Mouse (Mus musculus): Measurements from ENCODE around the gene Tmem199. TPM values are rescaled to one million over a fixed set of nuclear protein-coding genes. Genes with fewer than 3 reads are reported as not detected.
A peak's percentile ranks its signal among the peaks of the same experiment; 100 is the strongest.

Gene Tmem199
- polyA plus RNA-seq (2015; fragmentation: Nextera tagmentation; extraction: Ambion mirVana), result 38.9 and 43.1 TPM in 2 replicates

DNA sequence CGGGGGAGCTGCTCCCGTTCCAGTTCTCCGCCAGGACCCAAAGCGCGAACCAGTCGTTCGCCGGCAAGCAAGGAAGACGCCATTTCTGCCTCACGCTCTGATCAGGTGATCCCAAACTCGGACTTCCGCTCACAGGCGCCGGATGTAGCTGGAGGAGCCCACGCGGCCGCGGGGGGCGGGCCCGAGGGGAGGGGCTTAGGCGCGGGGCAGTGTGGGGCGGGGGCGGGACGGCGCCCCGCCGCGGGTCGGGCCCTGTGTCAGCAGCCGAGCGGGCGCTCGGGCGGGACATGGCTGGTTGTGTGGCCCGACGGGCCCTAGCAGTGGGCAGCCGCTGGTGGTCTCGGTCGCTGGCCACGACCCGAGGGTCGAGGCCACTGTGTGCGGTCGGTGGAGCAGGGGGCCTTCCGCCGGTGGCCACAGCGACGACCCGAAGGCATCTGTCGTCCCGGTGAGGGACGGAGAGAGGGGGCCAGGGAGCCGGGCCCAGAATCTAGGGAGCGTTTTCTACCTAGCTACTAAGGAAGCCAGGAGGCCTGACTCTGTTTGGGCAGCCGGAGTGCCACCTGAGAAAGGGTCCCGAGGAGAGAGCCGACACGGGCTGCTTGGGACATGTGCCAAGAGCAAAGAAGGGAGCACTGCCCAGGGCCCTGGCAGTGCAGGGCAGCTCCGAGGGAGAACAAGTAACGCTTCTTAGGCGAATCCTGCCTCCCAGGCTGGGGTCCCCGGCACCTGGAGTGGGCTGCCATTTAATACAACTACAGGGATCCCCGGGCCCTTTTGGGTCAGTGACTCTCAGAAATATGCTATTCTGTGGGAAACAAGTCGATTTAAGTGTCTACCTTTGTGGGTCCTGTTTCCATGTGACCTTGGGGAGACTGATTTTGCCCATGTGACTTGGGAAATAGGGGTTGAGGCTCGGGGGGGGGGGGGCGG lies at the start of gene Tmem199, which contains the start of gene Poldip2:
Gene Tmem199 (minus strand): TSS at position 148 of the 933 bp plus-strand sequence.
Gene Poldip2 (plus strand): TSS at position 169 of the 933 bp plus-strand sequence.
- peak within 1 kb of the TSS; percentile 98 for H3K9ac ChIP-seq (ENCODE audit: low read length)
- under 1% methylated on average over 67 of the region's 67 CpGs for WGBS
- H3K4me2 ChIP-seq (ENCODE audit: low read depth, low read length), result peak within 1 kb of the TSS; percentile 93
- H3K4me3 ChIP-seq (replicated peaks; ENCODE audit: low read length), result peak within 1 kb of the TSS; percentile 93
- H3K27me3 ChIP-seq (ENCODE audit: control insufficient read depth, insufficient read depth, low read length), result no peaks in the 10 kb centered on the region
- peaks cover 13% of the 10 kb centered on the region for H3K4me1 ChIP-seq (ENCODE audit: control insufficient read depth, insufficient read depth, low read length)
- no peaks in the 10 kb centered on the region for H3K9me3 ChIP-seq (replicated peaks; ENCODE audit: control insufficient read depth, low read length)
- H3K36me3 ChIP-seq (ENCODE audit: control insufficient read depth, insufficient read depth, low read length), result peaks cover 19% of the 10 kb centered on the region
- peak; percentile 99 for ATAC-seq (ENCODE audit: insufficient read depth, low FRiP score)
- peak within 1 kb of the TSS; percentile 75 for H3K27ac ChIP-seq (ENCODE audit: low read length)

- Histone ChIP-seq H3K4me1 (ENCODE audit: control insufficient read depth, insufficient read depth, low read length) (0 out of 2 replicates have a peak, but pooled peaks cover 4% of the 10 kb centered on the region), H3K36me3 (ENCODE audit: control insufficient read depth, insufficient read depth, low read length) (no peaks in the 10 kb centered on the region), H3K27me3 (ENCODE audit: control insufficient read depth, insufficient read depth, low read length) (no peaks in the 10 kb centered on the region), H3K4me2 (ENCODE audit: low read depth, low read length) (no peak overlapping the region), H3K9ac (ENCODE audit: low read length) (no peak overlapping the region), H3K9me3 (replicated peaks; ENCODE audit: control insufficient read depth, low read length) (no peaks in the 10 kb centered on the region), H3K27ac (ENCODE audit: low read length) (no peak overlapping the region), H3K4me3 (replicated peaks; ENCODE audit: low read length) (no peak overlapping the region)
- 12% methylated on average over 4 of the region's 4 CpGs for WGBS
- ATAC-seq (ENCODE audit: insufficient read depth, low FRiP score), result peak; percentile 52; the same call in 1 of the 2 replicates
These were observed 48.5 kb upstream of the Tmem199 start for GRCm38 (mm10) chr11:78560447-78560846.

GRCm38 (mm10) chr11:78557241-78557640 lies 45.3 kb upstream of the Tmem199 start:
- Histone ChIP-seq H3K27me3 (ENCODE audit: control insufficient read depth, insufficient read depth, low read length) (no peaks in the 10 kb centered on the region), H3K4me3 (replicated peaks; ENCODE audit: low read length) (no peak overlapping the region), H3K9ac (ENCODE audit: low read length) (no peak overlapping the region), H3K4me1 (ENCODE audit: control insufficient read depth, insufficient read depth, low read length) (0 out of 2 replicates have a peak, but pooled peaks cover 4% of the 10 kb centered on the region), H3K4me2 (ENCODE audit: low read depth, low read length) (no peak overlapping the region), H3K9me3 (replicated peaks; ENCODE audit: control insufficient read depth, low read length) (peaks cover 7% of the 10 kb centered on the region; the same call in 1 of the 2 replicates), H3K36me3 (ENCODE audit: control insufficient read depth, insufficient read depth, low read length) (no peaks in the 10 kb centered on the region), H3K27ac (ENCODE audit: low read length) (no peak overlapping the region)
- 55% methylated on average over 8 of the region's 8 CpGs for WGBS
- no peak for ATAC-seq (ENCODE audit: insufficient read depth, low FRiP score)

- Histone ChIP-seq H3K4me1 (ENCODE audit: control insufficient read depth, insufficient read depth, low read length) (peaks cover 7% of the 10 kb centered on the region), H3K36me3 (ENCODE audit: control insufficient read depth, insufficient read depth, low read length) (no peaks in the 10 kb centered on the region), H3K4me3 (replicated peaks; ENCODE audit: low read length) (no peak overlapping the region), H3K9ac (ENCODE audit: low read length) (no peak overlapping the region), H3K27ac (ENCODE audit: low read length) (peak overlapping the region; percentile 43), H3K4me2 (ENCODE audit: low read depth, low read length) (no peak overlapping the region), H3K9me3 (replicated peaks; ENCODE audit: control insufficient read depth, low read length) (peaks cover 7% of the 10 kb centered on the region; the same call in 1 of the 2 replicates), H3K27me3 (ENCODE audit: control insufficient read depth, insufficient read depth, low read length) (no peaks in the 10 kb centered on the region)
- 60% methylated on average over 4 of the region's 4 CpGs for WGBS
- no peak for ATAC-seq (ENCODE audit: insufficient read depth, low FRiP score)
These were observed 44.1 kb upstream of the Tmem199 start for GRCm38 (mm10) chr11:78556070-78556469.

GRCm38 (mm10) chr11:78555623-78556022 lies 43.7 kb upstream of the Tmem199 start:
- H3K36me3 ChIP-seq (ENCODE audit: control insufficient read depth, insufficient read depth, low read length), result no peaks in the 10 kb centered on the region
- H3K9me3 ChIP-seq (replicated peaks; ENCODE audit: control insufficient read depth, low read length), result peaks cover 7% of the 10 kb centered on the region; the same call in 1 of the 2 replicates
- peak overlapping the region; percentile 43 for H3K27ac ChIP-seq (ENCODE audit: low read length)
- no peak overlapping the region for H3K4me3 ChIP-seq (replicated peaks; ENCODE audit: low read length)
- ATAC-seq (ENCODE audit: insufficient read depth, low FRiP score), result no peak
- peaks cover 9% of the 10 kb centered on the region for H3K4me1 ChIP-seq (ENCODE audit: control insufficient read depth, insufficient read depth, low read length)
- H3K4me2 ChIP-seq (ENCODE audit: low read depth, low read length), result no peak overlapping the region
- whole genome bisulfite sequencing, result 45% methylated on average over 3 of the region's 3 CpGs
- no peaks in the 10 kb centered on the region for H3K27me3 ChIP-seq (ENCODE audit: control insufficient read depth, insufficient read depth, low read length)
- H3K9ac ChIP-seq (ENCODE audit: low read length), result no peak overlapping the region

- Histone ChIP-seq H3K27me3 (ENCODE audit: control insufficient read depth, insufficient read depth, low read length) (no peaks in the 10 kb centered on the region), H3K4me1 (ENCODE audit: control insufficient read depth, insufficient read depth, low read length) (peaks cover 15% of the 10 kb centered on the region), H3K9ac (ENCODE audit: low read length) (peak overlapping the region; percentile 79), H3K4me2 (ENCODE audit: low read depth, low read length) (peak overlapping the region; percentile 85), H3K4me3 (replicated peaks; ENCODE audit: low read length) (peak overlapping the region; percentile 77), H3K9me3 (replicated peaks; ENCODE audit: control insufficient read depth, low read length) (peaks cover 7% of the 10 kb centered on the region; the same call in 1 of the 2 replicates), H3K27ac (ENCODE audit: low read length) (peak overlapping the region; percentile 81), H3K36me3 (ENCODE audit: control insufficient read depth, insufficient read depth, low read length) (no peaks in the 10 kb centered on the region)
- 34% methylated on average over 6 of the region's 6 CpGs for WGBS
- 0 out of 2 replicates have a peak, but pooled peaks have one; percentile 2 for ATAC-seq (ENCODE audit: insufficient read depth, low FRiP score)
These were observed 39.1 kb upstream of the Tmem199 start for GRCm38 (mm10) chr11:78551059-78551398.

DNA sequence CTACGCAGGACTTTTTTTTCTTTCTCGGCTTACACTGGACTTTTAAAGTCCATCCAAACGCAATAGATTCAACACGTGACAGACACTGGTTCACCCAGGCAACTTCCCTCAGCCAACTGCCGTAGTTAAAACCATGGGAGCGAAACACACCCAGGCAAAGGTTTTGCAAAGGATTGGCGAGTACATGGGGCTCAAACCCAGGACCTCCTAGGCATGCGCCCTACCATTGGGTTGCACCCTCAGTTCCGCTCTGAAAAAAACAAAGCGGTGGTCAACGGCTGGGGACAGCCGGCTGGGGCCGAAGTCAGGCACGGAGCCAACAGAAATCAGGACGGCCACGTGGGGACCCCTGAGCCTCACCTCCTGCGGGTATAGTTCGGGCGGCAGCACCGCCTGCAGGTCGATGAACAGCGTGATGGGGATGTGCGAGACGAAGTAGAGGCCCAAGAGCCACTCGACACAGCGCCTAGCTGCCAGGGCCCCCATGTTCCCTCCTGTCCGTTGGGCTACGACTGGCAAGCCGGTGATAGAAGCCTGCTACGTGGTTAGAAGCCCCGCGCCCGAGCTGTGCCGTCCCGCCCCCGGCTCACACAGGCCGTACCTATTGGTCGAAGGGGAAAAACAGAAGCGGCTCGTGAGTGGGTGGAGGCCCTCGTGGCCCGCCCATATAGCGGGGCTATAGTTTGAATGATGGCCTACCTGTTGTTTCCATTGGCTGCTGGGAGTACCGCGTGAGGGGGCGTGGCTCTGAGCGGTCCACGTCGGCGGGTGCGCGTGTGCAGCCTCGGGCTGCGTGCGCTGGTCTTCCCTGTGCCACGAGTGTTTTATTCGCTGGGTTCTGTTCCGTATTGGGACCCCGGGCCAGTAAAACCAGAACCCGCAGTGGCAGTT lies 38.4 kb upstream of the Tmem199 start, which contains the start of gene Tmem97:
Gene Tmem97 (minus strand): TSS at position 610 of the 891 bp plus-strand sequence.
- H3K9ac ChIP-seq (ENCODE audit: low read length), result peak within 1 kb of the TSS; percentile 81
- H3K4me1 ChIP-seq (ENCODE audit: control insufficient read depth, insufficient read depth, low read length), result peaks cover 15% of the 10 kb centered on the region
- no peaks in the 10 kb centered on the region for H3K27me3 ChIP-seq (ENCODE audit: control insufficient read depth, insufficient read depth, low read length)
- H3K36me3 ChIP-seq (ENCODE audit: control insufficient read depth, insufficient read depth, low read length), result no peaks in the 10 kb centered on the region
- peaks cover 7% of the 10 kb centered on the region; the same call in 1 of the 2 replicates for H3K9me3 ChIP-seq (replicated peaks; ENCODE audit: control insufficient read depth, low read length)
- peak within 1 kb of the TSS; percentile 85 for H3K4me2 ChIP-seq (ENCODE audit: low read depth, low read length)
- H3K4me3 ChIP-seq (replicated peaks; ENCODE audit: low read length), result peak within 1 kb of the TSS; percentile 77
- peak within 1 kb of the TSS; percentile 84 for H3K27ac ChIP-seq (ENCODE audit: low read length)
- peak; percentile 100 for ATAC-seq (ENCODE audit: insufficient read depth, low FRiP score)
- WGBS, result under 1% methylated on average over 60 of the region's 60 CpGs

- H3K27ac ChIP-seq (ENCODE audit: low read length), result peak overlapping the region; percentile 84
- no peaks in the 10 kb centered on the region for H3K27me3 ChIP-seq (ENCODE audit: control insufficient read depth, insufficient read depth, low read length)
- peak overlapping the region; percentile 81 for H3K9ac ChIP-seq (ENCODE audit: low read length)
- H3K4me1 ChIP-seq (ENCODE audit: control insufficient read depth, insufficient read depth, low read length), result peaks cover 15% of the 10 kb centered on the region
- peak overlapping the region; percentile 69 for H3K4me2 ChIP-seq (ENCODE audit: low read depth, low read length)
- H3K4me3 ChIP-seq (replicated peaks; ENCODE audit: low read length), result peak overlapping the region; percentile 77
- ATAC-seq (ENCODE audit: insufficient read depth, low FRiP score), result no peak
- no peaks in the 10 kb centered on the region for H3K36me3 ChIP-seq (ENCODE audit: control insufficient read depth, insufficient read depth, low read length)
- WGBS, result 5% methylated on average over 5 of the region's 5 CpGs
- peaks cover 7% of the 10 kb centered on the region; the same call in 1 of the 2 replicates for H3K9me3 ChIP-seq (replicated peaks; ENCODE audit: control insufficient read depth, low read length)
These were observed 37.6 kb upstream of the Tmem199 start for GRCm38 (mm10) chr11:78549491-78549987.

Measured in stomach, embryonic 16.5 days (tissue).